Mouse (Mus musculus) kidney, adult 2 months (tissue): Measurements from ENCODE around the gene Scarb1.
A peak's percentile ranks its signal among the peaks of the same experiment; 100 is the strongest.

Experiments
- CTCF ChIP-seq: fragments of 200-500 bp; conservative IDR thresholded peaks from 2 replicates; pipeline ENCODE4 v1.5.1; 2011; ENCODE audit warnings: low read depth, mild to moderate bottlenecking, control low read depth, low read length, moderate library complexity, mixed read lengths; ENCODE audit not compliant: insufficient read depth, insufficient read length
- POLR2A ChIP-seq: fragments of 200-500 bp; IDR thresholded peaks from one replicate; pipeline ENCODE4 v1.6.1; 2011; ENCODE audit warnings: low read depth, low read length, control low read depth

- peak; percentile 97 for TF ChIP-seq CTCF
- TF ChIP-seq POLR2A = no peak
Observed at GRCm38 (mm10) chr5:125268033-125268765, 72.7 kb downstream of the Scarb1 start.
